Mouse (Mus musculus) right cerebral cortex, adult 2 months (tissue): Measurements from ENCODE around the gene Hat1.

Experiments used
- DNase-seq, 2 experiments: peaks; one replicate each; pipeline ENCODE4 v3.0.0; 2021 to 2022; ENCODE audit warnings: low spot score in 2 of 2

Gene Hat1

DNA sequence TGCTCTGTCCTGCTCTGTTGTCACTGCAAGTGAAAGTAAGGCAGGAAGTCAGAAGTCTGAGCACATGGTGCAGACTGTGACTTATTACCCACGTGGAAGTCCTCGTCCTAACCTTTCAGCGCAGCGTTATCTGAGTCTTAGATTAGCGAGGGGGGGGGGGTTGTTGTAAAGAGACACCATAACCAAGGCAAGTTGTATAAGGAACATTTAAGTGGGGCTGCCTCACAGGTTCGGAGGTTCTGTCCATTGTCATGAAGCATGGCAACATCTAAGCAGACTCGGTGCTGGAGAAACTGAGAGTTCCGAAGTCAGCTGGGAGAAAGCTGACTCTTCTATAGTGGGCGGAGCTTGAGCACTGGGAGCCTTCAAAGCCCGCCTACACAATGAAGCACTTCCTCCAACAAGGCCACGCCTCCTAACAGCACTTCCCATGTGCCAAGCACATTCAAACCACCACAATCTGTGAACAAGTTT, 12.3 kb upstream of the Hat1 start:
- DNase-seq = no peak

DNA sequence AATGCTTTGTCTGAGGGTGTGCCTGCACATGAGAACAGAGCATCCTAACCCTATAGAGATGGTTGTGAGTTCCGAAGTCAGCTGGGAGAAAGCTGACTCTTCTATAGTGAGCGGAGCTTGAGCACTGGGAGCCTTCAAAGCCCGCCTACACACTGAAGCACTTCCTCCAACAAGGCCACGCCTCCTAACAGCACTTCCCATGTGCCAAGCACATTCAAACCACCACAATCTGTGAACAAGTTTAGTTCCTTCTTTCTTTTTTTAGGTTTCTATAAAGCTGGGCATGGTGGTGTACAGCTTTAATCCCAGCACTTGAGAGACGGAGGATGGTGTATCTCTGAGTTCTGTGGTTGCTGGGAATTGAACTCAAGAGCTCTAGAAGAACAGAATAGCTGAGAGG, 11.3 kb upstream of the Hat1 start:
- no peak for DNase-seq

GRCm38 (mm10) chr2:71381962-71382361, 6.8 kb upstream of the Hat1 start:
- DNase-seq = no peak

DNA sequence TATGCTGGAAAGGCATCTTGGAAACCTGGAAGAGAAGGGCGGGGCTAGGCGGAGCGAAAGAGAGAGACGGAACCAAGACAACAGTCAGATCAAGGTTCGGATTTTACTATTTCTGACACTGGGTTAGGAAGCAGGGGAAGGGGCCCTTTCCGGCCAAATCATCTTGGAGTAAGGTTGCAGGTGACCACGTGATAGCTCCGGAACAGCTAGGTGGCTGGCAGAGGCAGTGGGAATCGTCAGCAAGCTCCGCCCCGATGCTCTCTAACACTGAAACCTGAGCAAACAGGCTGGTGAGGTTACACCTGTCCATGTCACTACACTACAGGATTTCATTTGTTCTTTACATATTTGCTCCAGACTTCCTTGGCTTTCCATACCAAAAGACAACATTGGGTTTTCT, 4.9 kb upstream of the Hat1 start:
- DNase-seq = no peak

GRCm38 (mm10) chr2:71387766-71388165, 992 bp upstream of the Hat1 start:
- DNase-seq = no peak

- no peak for DNase-seq
Observed at GRCm38 (mm10) chr2:71389864-71390263, 1.1 kb downstream of the Hat1 start.

DNA sequence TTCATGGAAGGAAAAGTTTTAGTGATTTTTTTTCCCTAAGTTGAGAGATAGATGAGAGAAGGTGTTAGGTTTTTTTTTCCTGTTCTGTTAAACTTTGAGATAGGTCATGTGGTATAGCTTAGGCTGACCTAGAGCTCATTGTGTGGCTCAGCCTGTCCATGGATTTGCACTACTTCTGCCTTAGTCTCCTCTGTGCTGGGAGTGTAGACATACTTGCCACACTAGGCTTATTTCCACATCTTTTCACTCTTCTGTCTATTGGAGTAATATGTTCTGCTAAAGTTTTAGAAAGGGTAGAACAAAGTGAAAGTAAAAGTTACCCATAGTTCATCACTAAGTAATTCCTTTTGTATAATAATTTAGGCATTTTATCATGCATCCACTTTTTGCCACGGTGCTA, 16.9 kb downstream of the Hat1 start:
- DNase-seq = no peak

DNA sequence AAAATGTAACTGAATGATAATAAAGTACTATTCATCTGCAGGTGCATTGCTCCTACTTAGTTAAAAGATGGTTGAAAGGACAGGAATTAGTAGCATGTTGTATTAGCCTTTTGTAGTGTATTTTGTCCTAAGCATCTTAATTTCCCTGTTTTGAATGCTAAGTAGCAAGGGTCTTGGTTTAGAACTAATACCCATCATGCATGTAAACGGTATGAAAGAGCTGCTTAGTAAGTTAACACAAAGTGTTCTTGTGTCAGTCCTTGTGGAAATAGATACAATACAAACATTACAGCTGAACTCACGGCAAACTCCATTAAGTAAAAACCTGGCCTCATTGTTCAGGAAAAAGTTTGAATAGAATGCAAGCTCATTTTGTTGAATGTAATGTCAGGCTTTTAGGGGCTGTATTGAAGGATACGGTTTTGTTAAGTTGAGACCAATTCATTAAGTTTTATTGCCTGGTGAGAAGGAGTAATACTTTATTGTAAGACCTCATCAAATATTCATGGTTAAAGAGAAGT, 30.1 kb downstream of the Hat1 start:
- DNase-seq = no peak

DNA sequence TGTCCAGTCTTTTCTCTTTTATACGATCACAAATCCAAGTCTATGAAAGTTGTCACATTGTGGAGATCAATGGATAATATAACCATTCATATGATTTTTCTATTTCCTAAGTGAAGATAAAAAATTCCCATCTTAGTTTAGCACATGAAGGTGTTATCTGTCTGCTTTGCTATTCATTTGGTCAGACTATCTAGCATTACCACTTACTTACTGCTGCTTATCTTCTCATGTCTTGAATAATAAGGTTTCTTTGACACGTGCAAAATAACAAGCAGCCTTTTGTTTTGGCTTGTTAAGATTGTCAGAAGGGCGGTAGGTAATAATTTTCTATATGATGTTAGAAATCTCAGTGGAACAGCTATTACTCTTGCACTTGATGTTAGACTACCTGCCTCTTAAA, 30.6 kb downstream of the Hat1 start:
- DNase-seq = no peak

- DNase-seq = no peak
Observed at GRCm38 (mm10) chr2:71420895-71421425, 32.2 kb downstream of the Hat1 start.

DNA sequence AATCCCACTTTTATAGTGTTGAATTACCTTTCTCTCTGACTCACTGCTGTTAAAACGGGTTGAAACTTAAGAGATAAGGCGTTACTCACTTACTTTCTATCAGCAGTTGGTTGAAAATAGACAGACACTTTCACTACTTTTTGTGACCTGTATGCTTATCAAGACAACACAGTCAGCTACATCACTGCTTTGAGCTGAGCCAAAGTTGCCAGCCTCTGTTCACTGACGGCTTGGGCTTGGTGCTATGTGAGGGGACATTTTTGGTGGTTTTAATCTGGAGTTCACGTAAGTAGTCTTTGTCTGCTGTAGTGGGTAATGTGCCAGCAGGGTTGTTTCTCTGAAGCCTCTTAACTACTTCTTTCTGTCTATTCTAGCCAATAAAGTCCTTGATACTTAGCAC, 35.8 kb downstream of the Hat1 start:
- no peak for DNase-seq

GRCm38 (mm10) chr2:71435440-71435839, 46.7 kb downstream of the Hat1 start:
- no peak for DNase-seq

DNA sequence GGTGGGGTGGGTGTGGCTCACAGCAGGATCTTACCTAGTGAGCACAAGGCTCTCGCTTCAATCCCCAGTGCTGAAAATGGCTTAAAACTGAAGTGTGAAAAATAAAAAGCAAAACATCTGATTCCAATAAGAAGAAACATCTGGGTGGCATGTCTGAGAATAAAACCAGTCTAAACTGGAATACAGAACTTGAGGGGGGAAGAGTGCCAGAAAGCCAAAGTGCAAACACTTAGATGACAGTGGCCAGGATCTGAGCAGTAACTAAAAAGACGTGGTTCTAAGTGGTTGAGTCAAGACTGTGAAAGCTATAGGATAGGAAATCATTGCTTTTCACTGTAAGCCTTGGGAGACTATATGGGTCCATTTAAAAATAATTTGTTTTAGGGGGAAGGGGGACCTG, 54.6 kb downstream of the Hat1 start:
- no peak for DNase-seq

DNA sequence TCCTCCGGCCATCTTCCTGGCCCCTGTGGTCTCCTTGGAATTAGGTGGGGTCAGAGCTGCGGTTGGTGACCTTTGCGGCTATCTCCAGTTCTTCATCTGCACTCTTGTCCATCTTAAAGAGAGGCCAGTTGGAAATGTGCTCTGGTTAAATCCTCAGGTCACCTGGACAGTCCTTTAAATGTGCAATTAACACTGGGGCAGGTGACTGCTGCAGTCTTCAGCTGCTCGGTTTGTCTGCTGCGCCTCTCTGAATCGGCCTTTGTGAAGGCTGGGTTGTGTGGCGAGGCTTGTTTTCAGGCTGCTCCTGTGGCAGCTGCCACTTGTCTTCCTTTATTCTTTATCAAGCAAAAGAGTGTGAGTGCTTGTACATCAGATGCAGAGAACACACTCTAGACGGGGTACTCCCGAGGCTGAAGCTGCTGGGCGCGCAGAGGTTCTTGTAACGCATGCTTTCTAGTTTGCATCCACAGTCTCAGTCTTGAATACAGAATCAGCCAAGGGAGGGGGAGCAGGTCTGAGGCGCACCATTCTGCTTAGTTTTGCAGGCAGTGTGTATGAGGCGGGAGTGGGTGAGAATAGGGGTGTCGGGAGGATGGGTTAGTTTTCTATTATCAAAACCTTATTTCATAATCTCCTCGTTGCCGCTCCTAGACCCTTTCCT, 56.9 kb downstream of the Hat1 start:
- peak in 1 of 2 experiments; percentile 10 for DNase-seq

- DNase-seq = no peak
Observed at GRCm38 (mm10) chr2:71449604-71450003, 60.8 kb downstream of the Hat1 start.

DNA sequence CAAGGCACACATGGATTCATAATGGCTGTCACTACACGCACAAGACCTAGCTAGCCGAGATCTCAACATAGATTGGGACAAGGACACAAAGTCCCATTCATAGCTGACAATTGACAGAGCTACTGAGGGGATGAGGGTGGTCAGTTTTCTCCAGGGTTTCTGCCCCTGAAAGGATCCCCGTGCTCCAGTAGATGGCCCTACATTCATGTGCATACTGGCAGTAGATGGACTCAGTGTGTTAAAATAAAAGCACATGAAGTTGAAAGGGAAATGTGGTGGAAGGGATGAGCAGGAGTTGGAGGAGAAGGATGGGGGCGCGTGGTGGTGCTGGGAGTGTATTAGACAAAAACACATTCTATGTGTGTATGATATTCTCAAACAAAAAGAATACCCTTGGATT, 63.0 kb downstream of the Hat1 start:
- no peak for DNase-seq

DNA sequence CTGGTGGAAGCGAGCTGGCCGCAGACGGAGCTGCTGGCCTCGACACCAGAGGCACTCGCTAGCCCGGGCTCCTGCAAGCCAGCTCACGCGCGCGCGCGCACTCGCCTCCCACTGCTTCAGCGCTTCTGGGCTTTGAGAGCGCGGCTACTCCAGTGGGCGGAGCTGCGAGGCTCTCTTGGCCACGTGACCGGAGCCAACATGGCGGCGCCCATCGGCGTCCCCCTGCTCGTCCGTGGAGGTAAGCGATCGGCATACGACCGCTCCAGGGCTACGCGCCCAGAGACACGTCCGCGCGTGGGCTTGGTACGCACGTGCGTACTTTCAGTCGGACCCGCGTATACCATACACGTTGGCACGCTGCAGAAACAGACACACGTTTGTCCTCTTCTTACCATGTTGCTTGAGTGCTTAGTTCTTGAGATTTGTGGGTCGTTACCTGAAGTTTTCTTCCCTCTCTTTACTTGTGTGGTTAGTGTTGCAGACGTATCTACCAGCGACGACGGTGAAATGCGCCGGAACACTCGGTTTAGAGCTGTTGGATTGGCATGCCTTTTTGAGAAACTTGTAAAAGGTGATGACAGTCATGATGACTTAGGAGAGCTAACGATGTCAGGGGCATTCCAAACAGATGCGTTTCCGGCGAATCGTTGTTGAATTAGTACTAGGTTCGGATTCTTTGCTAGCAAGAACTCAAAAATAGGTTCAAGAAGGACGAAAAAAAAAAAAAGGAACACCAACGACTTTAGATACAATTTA, 64.6 kb downstream of the Hat1 start, which contains the start of gene Metap1d:
TSS of gene Metap1d (plus strand) at position 116 of the 756 bp plus-strand sequence.
- DNase-seq = peak; percentile 95 to 98

DNA sequence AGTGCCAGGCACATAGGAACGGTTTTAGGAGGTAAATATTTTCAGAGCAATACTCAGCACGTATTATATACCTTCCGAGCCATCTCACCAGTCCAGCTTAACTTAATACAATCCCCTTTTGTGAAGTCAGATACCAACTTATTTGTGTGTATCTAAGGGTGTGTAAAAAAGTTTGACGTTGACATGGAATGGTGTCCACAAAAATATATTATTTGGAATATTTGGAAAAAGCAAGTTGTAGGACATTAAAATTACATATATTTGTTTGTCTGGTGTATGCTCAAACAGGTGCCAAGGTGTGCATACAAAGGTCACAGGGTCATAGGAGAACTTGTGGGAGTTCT, 65.1 kb downstream of the Hat1 start:
- no peak for DNase-seq

DNA sequence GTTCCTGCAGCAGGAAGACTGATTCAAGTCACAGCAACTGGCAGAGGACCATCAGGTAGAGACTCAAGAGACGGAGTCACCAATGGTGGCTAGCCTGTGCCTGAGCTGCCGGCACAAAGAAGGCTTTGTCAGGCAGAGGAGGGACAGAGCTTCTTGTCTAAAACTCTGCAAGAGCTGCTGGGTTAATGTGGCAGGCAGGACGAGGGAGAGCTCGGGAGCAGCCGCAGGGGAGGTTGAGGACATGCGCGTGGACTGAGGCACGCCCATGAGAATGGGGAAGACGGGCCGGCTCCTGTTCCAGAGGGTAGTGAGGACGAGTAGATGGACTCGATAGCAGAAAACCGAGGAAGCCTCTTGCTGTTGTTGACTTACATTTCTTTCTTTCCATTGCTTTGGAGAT, 69.9 kb downstream of the Hat1 start:
- DNase-seq = no peak

- no peak for DNase-seq
Observed at GRCm38 (mm10) chr2:71459659-71460058, 70.9 kb downstream of the Hat1 start.

DNA sequence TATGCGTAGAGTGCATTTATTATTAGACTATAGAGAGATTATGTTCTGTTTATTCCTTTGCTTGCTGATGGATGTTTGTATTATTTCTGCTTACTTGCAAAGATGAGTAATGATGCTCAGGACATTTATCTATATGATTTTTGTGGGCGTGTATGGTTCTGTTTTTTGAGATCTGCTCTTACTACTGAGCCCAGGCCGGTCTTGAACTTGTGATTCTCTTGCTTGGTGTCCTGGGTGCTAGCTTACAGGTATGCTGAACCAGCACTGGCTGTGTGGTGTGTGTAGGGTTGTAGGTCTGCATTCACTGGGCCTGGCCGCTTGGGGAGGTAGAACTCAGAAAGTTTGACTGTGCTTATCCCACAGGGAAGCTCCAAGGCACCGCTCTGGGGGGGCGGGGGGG, 72.4 kb downstream of the Hat1 start:
- DNase-seq = no peak

DNA sequence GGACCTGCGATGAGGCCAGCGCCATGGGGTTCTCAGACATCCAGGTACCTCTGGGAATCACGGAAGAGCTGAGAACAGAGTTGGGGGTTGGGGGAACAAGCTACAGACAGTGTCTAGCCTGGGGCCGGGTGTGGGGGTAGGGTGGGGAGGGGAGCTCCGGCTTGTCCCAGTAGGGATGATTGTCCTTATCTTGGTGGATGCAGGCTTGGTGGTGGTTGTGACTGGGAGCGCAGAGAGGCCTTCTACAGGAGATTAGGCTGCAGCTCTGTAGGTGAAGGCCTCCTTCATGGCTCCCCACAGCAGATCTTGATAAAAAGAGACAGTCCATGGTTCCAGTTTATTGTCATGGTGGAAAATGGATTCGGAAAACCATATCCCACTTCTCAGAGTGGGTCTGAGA, 72.8 kb downstream of the Hat1 start:
- DNase-seq = no peak

- DNase-seq = no peak
Observed at GRCm38 (mm10) chr2:71462066-71462465, 73.3 kb downstream of the Hat1 start.
